Mouse (Mus musculus) c-Kit-positive CD71-positive TER-119-positive erythroid progenitor cells, embryonic 14.5 days (primary cell): ENCODE results near the gene Kcnk1.

Experiments used
- DNase-seq: peaks from one replicate; pipeline ENCODE4 v3.0.0-alpha.2; 2013; ENCODE audit warnings: low spot score

Kcnk1 gene

DNA sequence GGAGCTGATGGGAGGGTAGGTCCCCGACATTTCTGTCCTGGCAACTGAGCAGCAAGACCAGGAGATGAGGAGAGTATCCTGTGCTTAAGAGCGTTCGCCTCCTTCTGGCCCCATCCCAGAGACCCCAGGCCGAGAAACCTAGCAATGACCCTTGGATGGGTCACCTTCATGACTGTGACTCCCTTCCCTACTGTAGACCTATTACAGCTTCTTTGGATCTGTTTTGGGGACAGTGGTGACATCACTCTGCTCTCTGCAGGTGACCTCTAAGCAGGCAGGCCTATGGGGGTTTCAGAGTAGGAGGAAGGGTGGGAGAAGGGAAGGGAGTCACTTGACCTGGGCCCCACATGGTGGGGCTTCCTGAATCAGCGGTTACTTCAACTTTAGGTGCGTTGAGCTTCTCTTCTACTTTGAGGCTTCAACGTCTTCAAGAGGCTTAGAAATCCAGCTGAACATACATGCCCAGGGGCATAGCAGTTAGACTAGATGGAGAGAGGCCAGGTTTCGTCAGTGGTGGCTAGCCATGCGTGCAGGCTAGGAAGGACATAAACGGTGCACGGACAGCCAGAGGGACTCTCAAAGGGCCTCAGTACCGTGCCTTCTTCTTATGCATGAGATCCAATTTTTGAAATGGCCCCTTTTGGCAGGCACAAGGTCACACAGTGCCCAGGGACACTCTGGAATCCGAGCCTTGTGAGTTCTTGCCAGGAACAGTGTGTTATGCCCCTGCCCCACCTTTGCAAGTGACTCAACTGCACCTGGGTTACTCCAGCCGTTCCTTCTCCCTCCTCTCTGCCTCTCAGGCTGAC is 1.3 kb downstream of the Kcnk1 start:
- no peak for DNase-seq

DNA sequence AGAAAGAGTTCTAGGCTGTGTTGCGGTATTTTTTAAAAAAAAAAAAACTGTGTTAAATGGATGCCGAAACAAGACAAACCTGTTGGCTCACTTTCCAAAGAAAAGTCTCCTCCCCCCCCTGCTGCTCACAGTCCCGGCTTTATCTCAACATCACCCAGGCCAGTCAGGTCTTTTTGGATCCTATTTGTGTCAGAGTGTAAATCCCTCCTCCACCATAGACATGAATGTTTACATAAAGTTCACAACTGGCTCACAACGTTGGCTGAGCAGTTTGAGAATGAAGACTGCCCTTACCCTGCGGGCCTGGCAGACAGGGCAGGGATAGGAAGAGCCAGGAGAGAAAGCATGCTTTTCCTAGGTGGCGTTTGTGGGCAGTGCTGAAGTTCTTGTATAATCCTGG is 2.0 kb downstream of the Kcnk1 start:
- DNase-seq, result no peak

GRCm38 (mm10) chr8:125997550-125997949 is 2.6 kb downstream of the Kcnk1 start:
- DNase-seq, result no peak

DNA sequence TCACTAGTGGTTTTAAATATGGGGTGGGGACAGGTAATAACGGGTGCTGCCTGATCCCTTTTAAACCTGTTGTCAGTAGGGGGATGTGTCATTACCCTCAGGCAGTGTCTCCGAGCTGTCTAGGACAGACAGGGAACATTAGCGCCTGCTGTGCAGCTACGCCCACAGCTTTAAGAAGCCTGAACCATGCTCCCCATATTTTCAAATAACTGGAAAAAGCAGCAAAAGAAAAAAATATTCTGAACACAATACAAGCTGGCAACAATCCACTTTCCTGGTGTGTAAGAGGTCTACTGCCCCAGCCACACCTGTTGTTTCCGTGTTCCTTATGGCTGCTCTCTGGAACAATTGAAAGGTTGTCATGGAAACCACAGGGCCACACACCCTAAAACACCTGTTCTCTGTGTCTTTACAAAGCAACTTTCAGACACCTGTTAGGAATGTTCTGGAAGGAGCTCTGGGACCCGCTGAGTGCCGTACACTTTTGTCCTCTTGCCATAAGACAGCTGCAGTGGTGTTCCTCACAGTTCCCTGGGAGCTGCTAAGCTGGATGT is 4.9 kb downstream of the Kcnk1 start:
- DNase-seq, result no peak

DNA sequence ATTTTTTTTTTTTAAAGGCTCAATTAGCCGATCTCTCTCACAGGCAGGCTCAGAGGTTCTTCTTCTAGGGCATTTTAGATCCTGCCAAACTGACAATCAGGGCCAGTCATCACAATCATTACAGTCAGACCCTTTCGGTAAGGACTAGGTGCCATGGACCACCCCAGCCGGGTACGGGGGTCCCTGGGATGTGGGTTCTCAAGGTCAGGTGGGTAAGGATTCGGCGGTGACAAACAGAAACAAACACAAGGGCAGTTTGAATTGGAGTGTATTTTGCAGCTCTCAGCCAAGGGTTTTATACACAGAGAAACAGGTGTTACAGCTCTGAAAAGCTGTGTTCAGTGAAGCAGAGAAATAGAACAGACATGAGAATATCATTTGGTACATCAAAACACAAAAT is 8.6 kb downstream of the Kcnk1 start:
- DNase-seq, result no peak

GRCm38 (mm10) chr8:126004953-126005352 is 10.0 kb downstream of the Kcnk1 start:
- no peak for DNase-seq

DNA sequence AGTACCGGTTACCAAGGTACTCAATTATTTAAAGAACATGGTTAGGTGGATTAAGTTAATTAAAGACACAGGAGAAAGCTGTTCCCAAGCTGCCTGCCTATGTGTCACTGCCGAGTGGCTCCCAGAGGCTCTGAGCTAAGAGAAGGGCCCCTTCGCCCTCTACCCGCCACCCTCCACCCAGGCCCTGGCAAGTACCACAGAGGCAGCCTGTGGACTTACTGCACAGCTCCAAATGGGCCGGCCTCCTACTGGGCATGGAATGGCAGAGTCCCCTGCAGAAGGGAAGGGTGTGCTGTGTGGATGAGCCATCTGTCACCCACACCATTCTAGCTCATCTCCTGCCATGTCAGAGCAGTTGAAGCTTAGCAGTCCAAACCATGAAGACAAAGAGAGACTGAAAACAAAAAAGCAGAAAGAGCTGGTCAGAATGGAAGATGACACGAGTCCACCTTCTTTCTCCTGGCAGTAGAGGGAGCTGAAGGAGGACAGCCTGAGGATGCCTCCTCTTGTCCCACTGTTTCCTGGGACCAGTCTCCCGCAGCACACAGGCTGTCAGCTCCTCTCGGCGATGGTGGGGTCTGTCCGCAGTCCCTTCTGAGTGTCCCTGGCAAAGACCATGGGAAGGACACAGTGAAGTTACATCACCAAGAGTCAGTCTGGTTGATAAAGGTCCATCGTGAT is 11.5 kb downstream of the Kcnk1 start:
- no peak for DNase-seq

GRCm38 (mm10) chr8:126007538-126008330 is 12.8 kb downstream of the Kcnk1 start:
- DNase-seq, result no peak

- DNase-seq, result no peak
These were observed 14.0 kb downstream of the Kcnk1 start for GRCm38 (mm10) chr8:126008945-126009344.

DNA sequence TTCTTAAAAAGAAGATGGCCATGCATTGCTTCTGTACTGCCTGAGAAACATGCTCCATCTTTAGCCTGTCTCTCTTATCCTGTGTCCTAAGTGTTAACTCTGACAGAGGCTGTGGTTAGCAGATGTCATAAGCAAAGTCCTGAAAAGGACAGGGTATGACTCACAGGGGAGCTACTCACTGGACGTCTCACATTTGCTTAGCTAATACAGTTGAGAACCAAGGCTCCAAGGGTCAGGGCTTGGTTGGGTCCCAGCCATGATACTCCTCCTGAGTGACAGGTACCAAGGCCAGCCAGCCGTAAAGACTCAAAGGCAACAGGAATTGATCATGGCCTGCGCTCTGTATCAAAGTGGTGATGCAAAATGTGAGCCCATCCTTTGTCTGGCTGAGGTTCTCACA is 15.9 kb downstream of the Kcnk1 start:
- no peak for DNase-seq

DNA sequence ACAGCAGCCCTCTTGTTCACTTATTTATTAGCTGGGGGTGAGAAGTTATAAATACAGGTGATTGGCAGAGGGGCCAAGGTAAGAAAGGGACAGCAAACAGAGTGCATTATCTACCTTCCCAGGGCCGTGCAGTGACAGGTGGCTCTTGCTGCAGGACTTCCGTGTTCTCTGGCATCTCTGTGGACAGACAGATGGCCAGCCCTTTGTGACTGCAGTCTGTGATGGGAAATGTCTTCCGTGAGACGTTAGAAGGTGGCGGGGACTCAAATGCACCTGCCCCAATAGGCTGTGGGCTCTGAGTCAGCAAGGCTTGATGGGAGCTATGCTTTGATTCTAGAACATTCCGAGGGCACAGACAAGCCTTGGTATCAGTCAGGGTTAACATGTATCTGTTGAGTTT is 17.4 kb downstream of the Kcnk1 start:
- no peak for DNase-seq

GRCm38 (mm10) chr8:126013646-126014045 is 18.7 kb downstream of the Kcnk1 start:
- no peak for DNase-seq

- DNase-seq, result no peak
These were observed 27.0 kb downstream of the Kcnk1 start for GRCm38 (mm10) chr8:126021932-126022331.

DNA sequence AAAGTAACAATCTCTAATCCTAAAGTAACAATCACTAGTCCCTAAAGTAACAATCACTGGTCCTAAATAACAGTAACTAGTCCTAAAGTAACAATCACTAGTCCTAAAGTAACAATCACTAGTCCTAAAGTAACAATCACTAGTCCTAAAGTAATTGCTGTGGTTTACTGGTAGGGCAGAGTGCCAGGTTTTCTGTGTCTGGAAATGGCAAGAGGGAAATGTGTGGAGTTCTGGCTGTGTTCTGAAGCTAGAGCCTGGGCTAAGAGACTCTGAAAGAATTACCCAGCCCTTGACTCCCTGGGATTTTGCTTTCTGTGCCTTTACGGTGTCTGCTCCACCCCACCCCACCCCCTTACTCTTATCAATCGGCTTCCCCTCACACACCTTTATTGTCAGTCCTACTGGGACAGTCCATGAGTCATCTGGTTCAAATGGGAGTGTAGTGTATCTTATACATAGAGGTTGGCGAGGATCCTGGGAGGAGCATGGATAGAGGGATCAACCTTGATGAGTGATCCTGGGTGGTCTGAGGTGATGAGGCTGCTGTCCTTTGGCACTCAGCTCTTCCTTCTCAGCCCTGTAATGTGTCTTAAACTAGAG is 28.8 kb downstream of the Kcnk1 start:
- no peak for DNase-seq

- no peak for DNase-seq
These were observed 29.9 kb downstream of the Kcnk1 start for GRCm38 (mm10) chr8:126024891-126025290.

DNA sequence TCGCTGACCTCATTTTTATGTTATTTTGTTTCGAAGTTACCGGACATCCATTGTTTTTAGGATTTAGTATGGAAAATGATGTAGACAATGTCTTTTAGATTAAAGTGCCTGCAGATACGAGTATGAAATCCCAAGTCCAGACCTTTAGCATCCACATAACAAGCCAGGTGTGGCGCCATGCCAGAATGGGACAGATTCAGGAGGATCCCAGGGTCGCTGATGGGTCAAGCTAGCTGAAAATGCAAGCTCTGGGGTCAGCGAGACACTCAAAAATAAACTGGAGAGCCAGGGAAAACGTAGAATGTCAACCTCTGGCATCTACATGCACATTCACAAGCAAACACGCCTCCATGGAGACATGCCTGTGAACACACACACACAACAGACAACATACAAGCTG is 31.2 kb downstream of the Kcnk1 start:
- no peak for DNase-seq

DNA sequence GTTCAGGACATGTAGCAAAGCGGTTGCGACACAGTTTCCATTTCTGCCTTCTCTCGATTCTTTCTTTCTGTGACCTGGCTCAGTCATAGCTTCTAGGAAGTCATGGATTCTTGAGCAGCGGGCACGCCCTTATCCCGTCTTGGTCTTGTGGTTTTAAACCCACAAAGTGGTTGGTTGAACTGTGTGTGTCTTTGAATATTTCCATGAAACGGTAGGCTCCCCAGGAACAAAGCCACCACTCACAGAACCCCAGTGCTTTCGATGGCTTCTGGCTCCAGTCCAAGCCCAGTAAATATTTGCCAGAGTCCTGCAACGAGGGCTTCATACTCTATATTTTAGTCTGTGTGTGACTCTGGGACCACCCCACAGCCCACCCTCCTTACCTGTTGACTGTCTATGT is 31.6 kb downstream of the Kcnk1 start:
- no peak for DNase-seq

GRCm38 (mm10) chr8:126027486-126027885 is 32.5 kb downstream of the Kcnk1 start:
- no peak for DNase-seq

- DNase-seq, result no peak
These were observed 34.0 kb downstream of the Kcnk1 start for GRCm38 (mm10) chr8:126028941-126029340.

DNA sequence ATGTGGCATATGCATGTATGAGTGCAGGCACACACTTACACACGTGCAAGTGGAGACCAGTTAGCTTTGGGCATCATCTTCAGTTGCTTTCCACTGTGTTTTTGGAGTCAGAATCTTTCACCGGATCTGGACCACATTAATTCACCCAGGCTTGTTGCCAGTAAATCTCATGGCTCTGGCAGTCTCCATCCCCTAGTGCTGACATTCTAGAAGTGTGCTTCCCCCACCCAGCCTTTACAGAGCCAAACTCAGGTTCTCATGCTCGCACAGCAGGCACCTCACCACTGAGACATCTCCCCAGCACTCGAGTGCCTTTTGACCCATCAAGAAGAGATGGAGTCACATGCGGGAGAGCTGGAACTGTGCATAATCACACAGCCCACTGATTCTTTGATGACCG is 37.8 kb downstream of the Kcnk1 start:
- no peak for DNase-seq

DNA sequence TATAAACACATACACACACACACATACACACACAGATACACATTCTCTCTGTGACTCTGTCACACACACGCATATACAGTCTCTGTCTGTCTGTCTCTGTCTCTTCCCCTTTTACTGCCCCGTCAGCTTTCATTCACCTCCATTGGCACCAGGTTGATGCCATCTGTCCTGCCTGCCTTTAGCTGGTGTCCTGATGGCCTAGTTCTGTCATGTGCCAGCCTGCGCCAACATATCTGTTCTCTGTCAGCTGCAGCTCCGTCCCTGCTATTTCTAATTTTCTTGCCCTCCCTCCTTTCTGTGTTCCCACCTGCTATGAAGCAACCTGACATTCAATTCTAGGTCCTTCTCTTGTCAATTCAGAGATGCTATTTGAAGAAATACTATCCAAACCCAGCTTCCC is 40.1 kb downstream of the Kcnk1 start:
- DNase-seq, result no peak

DNA sequence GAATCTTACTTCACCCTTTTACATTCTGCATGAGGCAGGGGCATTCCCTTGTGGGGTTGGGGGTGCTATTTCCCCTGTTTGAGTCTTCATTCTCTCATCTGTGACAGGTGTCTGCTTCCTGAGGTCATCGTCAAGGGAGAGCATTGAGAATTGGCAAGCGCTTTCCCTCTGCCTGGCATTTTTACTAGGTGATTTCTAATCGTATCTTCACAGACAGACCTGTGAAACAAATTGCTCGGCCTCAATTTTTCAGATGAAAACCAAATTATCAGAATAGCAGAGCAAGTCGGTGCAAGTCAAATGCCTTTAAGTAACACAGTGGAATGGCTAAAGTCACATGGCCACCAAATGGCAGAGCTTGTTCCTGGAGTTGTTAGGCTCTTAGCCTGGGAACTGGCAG is 41.4 kb downstream of the Kcnk1 start:
- no peak for DNase-seq
